Mouse (Mus musculus) lung, embryonic 15.5 days (tissue): ENCODE measurements around the gene Polr3gl. TPM values are rescaled to one million over a fixed set of nuclear protein-coding genes. Genes with fewer than 3 reads are reported as not detected.

Source experiments
- ATAC-seq: fragments of 200-750 bp; cut with Nextera tagmentation; 2 replicates; pipeline ENCODE4 v1.8.0; 2017; ENCODE audit warnings: moderate number of reproducible peaks, borderline replicate concordance; ENCODE audit not compliant: low FRiP score, low TSS enrichment; ENCODE audit errors: extremely low read depth
- H3K27ac ChIP-seq: fragments of 300-500 bp; sonication (generic); 2 replicates; pipeline ENCODE4 v1.5.1; 2015; ENCODE audit warnings: moderate library complexity, mild to moderate bottlenecking, inconsistent platforms
- H3K27me3 ChIP-seq: fragments of 300-500 bp; sonication (generic); 2 replicates; pipeline ENCODE4 v1.6.1; 2015; ENCODE audit warnings: inconsistent platforms
- H3K36me3 ChIP-seq: fragments of 300-500 bp; sonication (generic); 2 replicates; pipeline ENCODE4 v1.6.1; 2015; ENCODE audit warnings: inconsistent platforms
- H3K4me1 ChIP-seq: fragments of 300-500 bp; sonication (generic); 2 replicates; pipeline ENCODE4 v1.6.1; 2015; ENCODE audit warnings: inconsistent platforms
- H3K4me2 ChIP-seq: fragments of 300-500 bp; sonication (generic); 2 replicates; pipeline ENCODE4 v1.6.1; 2015; ENCODE audit warnings: inconsistent platforms, mild to moderate bottlenecking, moderate library complexity
- H3K4me3 ChIP-seq: fragments of 300-500 bp; sonication (generic); 2 replicates; pipeline ENCODE4 v1.5.1; 2015; ENCODE audit warnings: mild to moderate bottlenecking, inconsistent platforms
- H3K9ac ChIP-seq: fragments of 300-500 bp; sonication (generic); 2 replicates; pipeline ENCODE4 v1.6.1; 2015; ENCODE audit warnings: inconsistent platforms
- H3K9me3 ChIP-seq: fragments of 300-500 bp; sonication (generic); 2 replicates; pipeline ENCODE4 v1.6.1; 2016; ENCODE audit warnings: inconsistent platforms
- WGBS: fragments of 180-500 bp; shearing (Covaris S2); methylation state at CpG from one replicate; pipeline ENCODE4 v1.1.7; 2015; 5-methylcytosine and 5-hydroxymethylcytosine counted together
- polyA plus RNA-seq: library from polyadenylated mRNA; unstranded; fragments of >200 nt; fragmentation: Nextera tagmentation; extraction: Ambion mirVana; gene quantifications from 2 replicates; pipeline ENCODE4 v1.2.1, GENCODE M21; 2015

Gene Polr3gl
- polyA plus RNA-seq = 38.3 and 39.8 TPM in 2 replicates

GRCm38 (mm10) chr3:96593790-96594560 lies at the start of gene Polr3gl:
Polr3gl (minus strand) TSS chr3:96594181.
- peak within 1 kb of the TSS; percentile 66 for H3K4me2 ChIP-seq
- H3K9me3 ChIP-seq = no peaks in the 10 kb centered on the region
- under 1% methylated on average over 38 of the region's 38 CpGs for WGBS
- peak within 1 kb of the TSS; percentile 83 for H3K27ac ChIP-seq
- H3K4me1 ChIP-seq = peaks cover 40% of the 10 kb centered on the region
- peak within 1 kb of the TSS; percentile 70 for H3K4me3 ChIP-seq
- H3K36me3 ChIP-seq = no peaks in the 10 kb centered on the region
- peaks cover 39% of the 10 kb centered on the region for H3K27me3 ChIP-seq
- ATAC-seq = peak; percentile 89
- H3K9ac ChIP-seq = peak within 1 kb of the TSS; percentile 71

GRCm38 (mm10) chr3:96639219-96639618 lies 45.2 kb upstream of the Polr3gl start:
- peaks cover 16% of the 10 kb centered on the region for H3K4me1 ChIP-seq
- H3K27ac ChIP-seq = no peak overlapping the region
- no peak for ATAC-seq
- no peaks in the 10 kb centered on the region for H3K27me3 ChIP-seq
- peaks cover 44% of the 10 kb centered on the region for H3K36me3 ChIP-seq
- H3K9me3 ChIP-seq = no peaks in the 10 kb centered on the region
- H3K9ac ChIP-seq = no peak overlapping the region
- H3K4me2 ChIP-seq = no peak overlapping the region
- H3K4me3 ChIP-seq = no peak overlapping the region
- WGBS = 80% methylated on average over 1 of the region's 1 CpGs

GRCm38 (mm10) chr3:96636448-96636847 lies 42.5 kb upstream of the Polr3gl start:
- Histone ChIP-seq H3K4me2 (peak overlapping the region; percentile 77), H3K27me3 (no peaks in the 10 kb centered on the region), H3K9me3 (no peaks in the 10 kb centered on the region), H3K9ac (peak overlapping the region; percentile 97), H3K36me3 (peaks cover 49% of the 10 kb centered on the region), H3K27ac (no peak overlapping the region), H3K4me3 (peak overlapping the region; percentile 93), H3K4me1 (peaks cover 16% of the 10 kb centered on the region)
- ATAC-seq = no peak
- 61% methylated on average over 11 of the region's 11 CpGs for WGBS

GRCm38 (mm10) chr3:96635906-96636305 lies 41.9 kb upstream of the Polr3gl start:
- peak overlapping the region; percentile 77 for H3K4me2 ChIP-seq
- H3K36me3 ChIP-seq = peaks cover 49% of the 10 kb centered on the region
- peak overlapping the region; percentile 87 for H3K27ac ChIP-seq
- H3K4me1 ChIP-seq = peaks cover 20% of the 10 kb centered on the region
- 9% methylated on average over 15 of the region's 15 CpGs for WGBS
- H3K9ac ChIP-seq = peak overlapping the region; percentile 97
- no peaks in the 10 kb centered on the region for H3K9me3 ChIP-seq
- ATAC-seq = no peak
- H3K27me3 ChIP-seq = no peaks in the 10 kb centered on the region
- peak overlapping the region; percentile 93 for H3K4me3 ChIP-seq

GRCm38 (mm10) chr3:96634928-96635879 lies 41.2 kb upstream of the Polr3gl start, which contains the start of the genes Pex11b and Gm42957:
Pex11b (plus strand) TSS chr3:96635376.
Gm42957 (plus strand) TSS chr3:96635474.
- Histone ChIP-seq H3K36me3 (peaks cover 45% of the 10 kb centered on the region), H3K27ac (peak within 1 kb of the TSS; percentile 87), H3K9ac (peak within 1 kb of the TSS; percentile 97), H3K27me3 (no peaks in the 10 kb centered on the region), H3K4me3 (peak within 1 kb of the TSS; percentile 93), H3K4me2 (peak within 1 kb of the TSS; percentile 77), H3K4me1 (peaks cover 25% of the 10 kb centered on the region), H3K9me3 (no peaks in the 10 kb centered on the region)
- WGBS = 2% methylated on average over 60 of the region's 60 CpGs
- peak; percentile 95 for ATAC-seq

GRCm38 (mm10) chr3:96634015-96634414 lies 40.0 kb upstream of the Polr3gl start:
- Histone ChIP-seq H3K9ac (no peak overlapping the region), H3K4me3 (no peak overlapping the region), H3K27me3 (no peaks in the 10 kb centered on the region), H3K36me3 (peaks cover 36% of the 10 kb centered on the region), H3K27ac (no peak overlapping the region), H3K9me3 (no peaks in the 10 kb centered on the region), H3K4me1 (peaks cover 28% of the 10 kb centered on the region), H3K4me2 (no peak overlapping the region)
- WGBS = 55% methylated on average over 1 of the region's 1 CpGs
- ATAC-seq = no peak

GRCm38 (mm10) chr3:96632058-96632457 lies 38.1 kb upstream of the Polr3gl start:
- no peaks in the 10 kb centered on the region for H3K27me3 ChIP-seq
- no peak overlapping the region for H3K27ac ChIP-seq
- ATAC-seq = no peak
- no peak overlapping the region for H3K4me2 ChIP-seq
- H3K4me1 ChIP-seq = peaks cover 34% of the 10 kb centered on the region
- H3K9me3 ChIP-seq = no peaks in the 10 kb centered on the region
- peaks cover 24% of the 10 kb centered on the region for H3K36me3 ChIP-seq
- no peak overlapping the region for H3K9ac ChIP-seq
- H3K4me3 ChIP-seq = no peak overlapping the region

- Histone ChIP-seq H3K9me3 (no peaks in the 10 kb centered on the region), H3K4me3 (peak within 1 kb of the TSS; percentile 80), H3K9ac (peak within 1 kb of the TSS; percentile 79), H3K36me3 (peaks cover 30% of the 10 kb centered on the region), H3K4me2 (peak within 1 kb of the TSS; percentile 76), H3K27ac (peak within 1 kb of the TSS; percentile 81), H3K27me3 (no peaks in the 10 kb centered on the region), H3K4me1 (peaks cover 25% of the 10 kb centered on the region)
- under 1% methylated on average over 48 of the region's 48 CpGs for WGBS
- ATAC-seq = peak; percentile 95
These were observed 36.0 kb upstream of the Polr3gl start, which contains the start of gene Rbm8a for GRCm38 (mm10) chr3:96629729-96630600. Rbm8a (plus strand) TSS chr3:96629933.

GRCm38 (mm10) chr3:96623201-96623600 lies 29.2 kb upstream of the Polr3gl start:
- WGBS = 89% methylated on average over 4 of the region's 4 CpGs
- no peaks in the 10 kb centered on the region for H3K9me3 ChIP-seq
- H3K27me3 ChIP-seq = no peaks in the 10 kb centered on the region
- no peak for ATAC-seq
- no peaks in the 10 kb centered on the region for H3K4me1 ChIP-seq
- H3K4me3 ChIP-seq = no peak overlapping the region
- H3K9ac ChIP-seq = no peak overlapping the region
- H3K36me3 ChIP-seq = peaks cover 53% of the 10 kb centered on the region
- no peak overlapping the region for H3K4me2 ChIP-seq
- no peak overlapping the region for H3K27ac ChIP-seq

- no peak overlapping the region for H3K4me3 ChIP-seq
- no peak overlapping the region for H3K9ac ChIP-seq
- H3K4me1 ChIP-seq = no peaks in the 10 kb centered on the region
- H3K36me3 ChIP-seq = peaks cover 51% of the 10 kb centered on the region
- ATAC-seq = no peak
- H3K27me3 ChIP-seq = no peaks in the 10 kb centered on the region
- WGBS = 94% methylated on average over 3 of the region's 3 CpGs
- no peak overlapping the region for H3K4me2 ChIP-seq
- no peaks in the 10 kb centered on the region for H3K9me3 ChIP-seq
- H3K27ac ChIP-seq = no peak overlapping the region
These were observed 24.0 kb upstream of the Polr3gl start for GRCm38 (mm10) chr3:96617941-96618340.

GRCm38 (mm10) chr3:96606618-96607017 lies 12.6 kb upstream of the Polr3gl start:
- no peaks in the 10 kb centered on the region for H3K36me3 ChIP-seq
- no peak for ATAC-seq
- WGBS = 80% methylated on average over 4 of the region's 4 CpGs

More at GRCm38 (mm10) chr3:96606618-96607017, 12.6 kb upstream of the Polr3gl start:
- no peaks in the 10 kb centered on the region for H3K27me3 ChIP-seq
- H3K9ac ChIP-seq = no peak overlapping the region
- H3K4me2 ChIP-seq = no peak overlapping the region
- no peaks in the 10 kb centered on the region for H3K9me3 ChIP-seq
- peaks cover 12% of the 10 kb centered on the region for H3K4me1 ChIP-seq
- H3K4me3 ChIP-seq = no peak overlapping the region
- no peak overlapping the region for H3K27ac ChIP-seq
